Mouse (Mus musculus) forebrain, embryonic 14.5 days (tissue): ENCODE data around the gene Spc25. TPM values are rescaled to one million over a fixed set of nuclear protein-coding genes. Genes with fewer than 3 reads are reported as not detected.

Experiments used
- ATAC-seq: fragments of 200-750 bp; cut with Nextera tagmentation; 2 replicates; pipeline ENCODE4 v1.8.0; 2017; ENCODE audit warnings: mild to moderate bottlenecking, moderate library complexity
- DNase-seq: peaks from one replicate; pipeline ENCODE4 v3.0.0-alpha.2; 2015; ENCODE audit warnings: low spot score
- H3K27ac ChIP-seq: fragments of 300-500 bp; sonication (generic); 2 replicates; pipeline ENCODE4 v1.5.1; 2014; ENCODE audit warnings: low read depth, mild to moderate bottlenecking, control low read depth, low read length, moderate library complexity
- H3K27me3 ChIP-seq: fragments of 300-500 bp; sonication (generic); replicated peaks from 2 replicates; pipeline ENCODE4 v1.6.1; 2014; ENCODE audit warnings: low read length, control low read depth, mixed read lengths; ENCODE audit not compliant: control insufficient read depth, insufficient read depth
- H3K36me3 ChIP-seq: fragments of 300-500 bp; sonication (generic); 2 replicates; pipeline ENCODE4 v1.6.1; 2014; ENCODE audit warnings: low read length, control low read depth; ENCODE audit not compliant: control insufficient read depth, insufficient read depth
- H3K4me1 ChIP-seq: fragments of 300-500 bp; sonication (generic); 2 replicates; pipeline ENCODE4 v1.6.1; 2014; ENCODE audit warnings: antibody characterized with exemption, low read length, control low read depth; ENCODE audit not compliant: control insufficient read depth, insufficient read depth
- H3K4me2 ChIP-seq: fragments of 300-500 bp; sonication (generic); 2 replicates; pipeline ENCODE4 v1.6.1; 2014; ENCODE audit warnings: mild to moderate bottlenecking, control low read depth, low read length
- H3K4me3 ChIP-seq: fragments of 300-500 bp; sonication (generic); 2 replicates; pipeline ENCODE4 v1.5.1; 2014; ENCODE audit warnings: low read depth, low read length, control low read depth
- H3K9ac ChIP-seq: fragments of 300-500 bp; sonication (generic); 2 replicates; pipeline ENCODE4 v1.6.1; 2014; ENCODE audit warnings: mild to moderate bottlenecking, low read length, control low read depth, moderate library complexity
- H3K9me3 ChIP-seq: fragments of 300-500 bp; sonication (generic); replicated peaks from 2 replicates; pipeline ENCODE4 v1.6.1; 2016; ENCODE audit warnings: low read length, control low read depth, mixed read lengths; ENCODE audit not compliant: control insufficient read depth
- WGBS: fragments of 180-500 bp; shearing (Covaris S2); extraction: QIAGEN DNeasy Blood & Tissue Kit; methylation state at CpG from one replicate; pipeline ENCODE4 v1.1.7; 2014; 5-methylcytosine and 5-hydroxymethylcytosine counted together
- polyA plus RNA-seq: library from polyadenylated mRNA; unstranded; fragments of >200 nt; fragmentation: Nextera tagmentation; extraction: Ambion mirVana; gene quantifications from 2 replicates; pipeline ENCODE4 v1.2.1, GENCODE M21; 2014

Spc25 gene
- polyA plus RNA-seq, 1 experiment from 2014 or later, result 148 TPM

- no peak for ATAC-seq
- 16% methylated on average over 6 of the region's 6 CpGs for WGBS
- Histone ChIP-seq H3K27me3 (no peaks in the 10 kb centered on the region), H3K4me1 (no peaks in the 10 kb centered on the region; the same call in 1 of the 2 replicates), H3K36me3 (peaks cover 18% of the 10 kb centered on the region), H3K4me2 (peak overlapping the region; percentile 83), H3K27ac (no peak overlapping the region), H3K9ac (peak overlapping the region; percentile 76), H3K9me3 (no peaks in the 10 kb centered on the region), H3K4me3 (peak overlapping the region; percentile 66)
- no peak for DNase-seq
Measured at GRCm38 (mm10) chr2:69205185-69205584, 809 bp downstream of the Spc25 start.

GRCm38 (mm10) chr2:69193555-69193954 is 12.4 kb downstream of the Spc25 start:
- no peak overlapping the region for H3K9ac ChIP-seq
- H3K9me3 ChIP-seq, result no peaks in the 10 kb centered on the region
- no peaks in the 10 kb centered on the region for H3K4me1 ChIP-seq
- whole genome bisulfite sequencing, result 87% methylated on average over 5 of the region's 5 CpGs
- no peak overlapping the region for H3K4me3 ChIP-seq
- no peak overlapping the region for H3K27ac ChIP-seq
- no peak for ATAC-seq
- no peak overlapping the region for H3K4me2 ChIP-seq
- H3K36me3 ChIP-seq, result peaks cover 41% of the 10 kb centered on the region
- no peaks in the 10 kb centered on the region for H3K27me3 ChIP-seq
- no peak for DNase-seq

GRCm38 (mm10) chr2:69191059-69191458 is 14.9 kb downstream of the Spc25 start:
- Histone ChIP-seq H3K36me3 (peaks cover 30% of the 10 kb centered on the region), H3K4me1 (no peaks in the 10 kb centered on the region), H3K4me3 (no peak overlapping the region), H3K9me3 (no peaks in the 10 kb centered on the region), H3K9ac (no peak overlapping the region), H3K27me3 (no peaks in the 10 kb centered on the region), H3K4me2 (no peak overlapping the region), H3K27ac (no peak overlapping the region)
- 90% methylated on average over 5 of the region's 5 CpGs for WGBS
- DNase-seq (no peak), ATAC-seq (no peak)

- Histone ChIP-seq H3K36me3 (peaks cover 18% of the 10 kb centered on the region), H3K27ac (no peak overlapping the region), H3K9ac (no peak overlapping the region), H3K4me3 (no peak overlapping the region), H3K27me3 (no peaks in the 10 kb centered on the region), H3K9me3 (no peaks in the 10 kb centered on the region), H3K4me2 (no peak overlapping the region), H3K4me1 (no peaks in the 10 kb centered on the region)
- 73% methylated on average over 4 of the region's 4 CpGs for WGBS
- ATAC-seq (no peak), DNase-seq (no peak)
Measured at GRCm38 (mm10) chr2:69189222-69189621, 16.8 kb downstream of the Spc25 start.

- Histone ChIP-seq H3K27ac (no peak overlapping the region), H3K4me3 (no peak overlapping the region), H3K36me3 (peaks cover 14% of the 10 kb centered on the region), H3K4me2 (no peak overlapping the region), H3K9ac (no peak overlapping the region), H3K9me3 (no peaks in the 10 kb centered on the region), H3K4me1 (no peaks in the 10 kb centered on the region), H3K27me3 (no peaks in the 10 kb centered on the region)
- no peak for ATAC-seq
- WGBS, result 87% methylated on average over 6 of the region's 6 CpGs
- DNase-seq, result no peak
Measured at GRCm38 (mm10) chr2:69188732-69189131, 17.3 kb downstream of the Spc25 start.

GRCm38 (mm10) chr2:69187990-69188389 is 18.0 kb downstream of the Spc25 start:
- Histone ChIP-seq H3K27ac (no peak overlapping the region), H3K4me1 (no peaks in the 10 kb centered on the region), H3K4me3 (no peak overlapping the region), H3K27me3 (no peaks in the 10 kb centered on the region), H3K36me3 (peaks cover 6% of the 10 kb centered on the region; the same call in 1 of the 2 replicates), H3K9ac (no peak overlapping the region), H3K4me2 (no peak overlapping the region), H3K9me3 (no peaks in the 10 kb centered on the region)
- DNase-seq (no peak), ATAC-seq (no peak)
- WGBS, result 88% methylated on average over 2 of the region's 2 CpGs

GRCm38 (mm10) chr2:69179721-69180120 is 26.3 kb downstream of the Spc25 start:
- H3K4me2 ChIP-seq, result no peak overlapping the region
- 94% methylated on average over 4 of the region's 4 CpGs for WGBS
- no peak overlapping the region for H3K4me3 ChIP-seq
- no peak for DNase-seq
- no peaks in the 10 kb centered on the region for H3K27me3 ChIP-seq
- no peaks in the 10 kb centered on the region for H3K4me1 ChIP-seq
- H3K9ac ChIP-seq, result no peak overlapping the region
- H3K36me3 ChIP-seq, result no peaks in the 10 kb centered on the region
- H3K9me3 ChIP-seq, result no peaks in the 10 kb centered on the region
- H3K27ac ChIP-seq, result no peak overlapping the region
- ATAC-seq, result no peak

GRCm38 (mm10) chr2:69175296-69175695 is 30.7 kb downstream of the Spc25 start:
- DNase-seq (no peak), ATAC-seq (no peak)
- H3K4me3 ChIP-seq, result no peak overlapping the region
- H3K4me2 ChIP-seq, result no peak overlapping the region
- WGBS, result 89% methylated on average over 5 of the region's 5 CpGs
- no peaks in the 10 kb centered on the region for H3K4me1 ChIP-seq
- H3K9me3 ChIP-seq, result no peaks in the 10 kb centered on the region
- H3K27ac ChIP-seq, result no peak overlapping the region
- no peaks in the 10 kb centered on the region for H3K27me3 ChIP-seq
- no peaks in the 10 kb centered on the region for H3K36me3 ChIP-seq
- H3K9ac ChIP-seq, result no peak overlapping the region

- WGBS, result 86% methylated on average over 9 of the region's 9 CpGs
- Histone ChIP-seq H3K4me1 (no peaks in the 10 kb centered on the region), H3K4me3 (no peak overlapping the region), H3K27me3 (no peaks in the 10 kb centered on the region), H3K27ac (no peak overlapping the region), H3K9ac (no peak overlapping the region), H3K4me2 (no peak overlapping the region), H3K9me3 (no peaks in the 10 kb centered on the region), H3K36me3 (no peaks in the 10 kb centered on the region)
- ATAC-seq (no peak), DNase-seq (no peak)
Measured at GRCm38 (mm10) chr2:69170395-69171077, 35.5 kb downstream of the Spc25 start.
